Comparison of ENCODE assay signal across 7 mouse cellular contexts in the genomic region with DNA sequence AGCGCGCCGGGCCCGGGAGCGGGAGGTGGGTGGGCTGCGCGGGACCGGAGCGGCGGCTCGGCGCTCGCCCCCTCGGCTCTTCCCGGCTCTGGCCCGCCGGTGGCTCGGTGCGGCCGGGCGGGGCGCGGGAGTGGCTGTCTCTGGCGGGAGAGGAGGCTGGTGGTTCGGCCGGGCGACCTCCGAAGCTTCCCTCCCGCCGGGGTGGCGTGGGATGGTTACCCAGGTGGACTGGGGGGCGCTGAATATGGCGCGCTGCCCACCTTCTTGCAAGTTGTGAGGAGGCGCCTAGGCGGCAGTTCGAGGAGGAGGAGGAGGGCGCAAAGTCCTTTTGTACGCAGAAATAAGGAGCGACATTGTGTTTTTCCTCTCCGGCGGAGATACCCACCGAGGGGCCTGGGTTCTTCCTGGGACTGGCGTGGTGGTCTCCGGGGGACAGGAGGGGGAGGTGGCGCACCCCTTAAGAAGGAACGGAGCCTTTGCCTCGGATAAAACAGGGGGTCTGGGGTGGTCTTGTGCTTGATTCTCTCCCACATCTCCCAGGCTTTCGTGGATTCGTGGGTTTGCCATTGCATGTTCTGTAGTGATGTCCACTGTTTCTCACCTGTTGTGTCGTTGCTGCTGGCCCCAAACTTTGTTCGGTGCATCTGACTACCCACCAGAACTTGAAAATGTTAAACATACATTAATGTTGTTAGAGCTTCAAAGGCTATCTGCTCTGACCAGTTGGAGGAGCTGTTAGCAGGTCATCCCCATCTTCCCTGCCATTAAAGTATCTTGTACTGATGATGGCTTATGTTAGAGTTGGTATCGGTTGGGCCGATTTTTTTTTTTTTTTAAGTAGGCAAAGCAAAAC. TPM values are rescaled to one million over a fixed set of nuclear protein-coding genes. Genes with fewer than 3 reads are reported as not detected.
A peak's percentile ranks its signal among the peaks of the same experiment; 100 is the strongest.
DNase-seq lines count a peak whose midpoint lies in the region; ATAC-seq lines count a peak whose summit lies in the region.

No protein-coding gene starts in this region.

- peaks cover 15% of the 10 kb centered on the region for H3K4me1 ChIP-seq in intestine, embryonic 16.5 days (ENCODE audit: control insufficient read depth, insufficient read depth, low read length)
- peaks cover 21% of the 10 kb centered on the region for H3K4me1 ChIP-seq in limb, embryonic 12.5 days (replicated peaks)
- peaks cover 46% of the 10 kb centered on the region for H3K4me1 ChIP-seq in midbrain, embryonic 13.5 days (replicated peaks)

- H3K9ac ChIP-seq in intestine, embryonic 16.5 days (ENCODE audit: low read depth, low read length): peak overlapping the region; percentile 96
- H3K9ac ChIP-seq in limb, embryonic 12.5 days (replicated peaks): peak overlapping the region; percentile 100
- H3K9ac ChIP-seq in midbrain, embryonic 13.5 days (replicated peaks): peak overlapping the region; percentile 99

- H3K9me3 ChIP-seq in intestine, embryonic 16.5 days (ENCODE audit: control insufficient read depth, low read length): no peaks in the 10 kb centered on the region
- H3K9me3 ChIP-seq in limb, embryonic 12.5 days: no peaks in the 10 kb centered on the region
- no peaks in the 10 kb centered on the region for H3K9me3 ChIP-seq in midbrain, embryonic 13.5 days

- peak overlapping the region; percentile 78 for H3K4me2 ChIP-seq in intestine, embryonic 16.5 days (ENCODE audit: low read depth, low read length)
- peak overlapping the region; percentile 73 for H3K4me2 ChIP-seq in limb, embryonic 12.5 days
- H3K4me2 ChIP-seq in midbrain, embryonic 13.5 days (replicated peaks): peak overlapping the region; percentile 66

- peak; percentile 61 for ATAC-seq in intestine, embryonic 16.5 days
- ATAC-seq in limb, embryonic 12.5 days (ENCODE audit: insufficient number of reproducible peaks, insufficient read depth, low FRiP score, low TSS enrichment, low read depth): no peak
- ATAC-seq in midbrain, embryonic 13.5 days: no peak; the same call in none of the 2 replicates

- H3K27ac ChIP-seq in intestine, embryonic 16.5 days (ENCODE audit: low read length): peak overlapping the region; percentile 100
- H3K27ac ChIP-seq in limb, embryonic 12.5 days: peak overlapping the region; percentile 100
- H3K27ac ChIP-seq in midbrain, embryonic 13.5 days: peak overlapping the region; percentile 100

- H3K27me3 ChIP-seq in intestine, embryonic 16.5 days (replicated peaks; ENCODE audit: control insufficient read depth, insufficient read depth, low read length): no peaks in the 10 kb centered on the region
- no peaks in the 10 kb centered on the region for H3K27me3 ChIP-seq in limb, embryonic 12.5 days
- H3K27me3 ChIP-seq in midbrain, embryonic 13.5 days: no peaks in the 10 kb centered on the region

- no peaks in the 10 kb centered on the region for H3K36me3 ChIP-seq in intestine, embryonic 16.5 days (ENCODE audit: control insufficient read depth, insufficient read depth, low read length)
- peaks cover 4% of the 10 kb centered on the region; the same call in 1 of the 2 replicates for H3K36me3 ChIP-seq in limb, embryonic 12.5 days
- H3K36me3 ChIP-seq in midbrain, embryonic 13.5 days: no peaks in the 10 kb centered on the region

- DNase-seq in adrenal gland, postnatal 14 days: peak; percentile 80
- DNase-seq in embryo, embryonic 11.5 days (ENCODE audit: low read depth, low spot score): peak; percentile 16
- peak; percentile 61 to 68 for DNase-seq in gastrocnemius, postnatal 4 days (ENCODE audit: low spot score in 2 of 2)
- DNase-seq in spleen, adult 18-20 months: peak; percentile 42 to 55

- H3K4me3 ChIP-seq in intestine, embryonic 16.5 days (ENCODE audit: low read length): peak overlapping the region; percentile 84
- H3K4me3 ChIP-seq in limb, embryonic 12.5 days (replicated peaks): peak overlapping the region; percentile 98
- peak overlapping the region; percentile 95 for H3K4me3 ChIP-seq in midbrain, embryonic 13.5 days (replicated peaks)

- WGBS in intestine, embryonic 16.5 days: under 1% methylated on average over 32 of the region's 54 CpGs
- under 1% methylated on average over 48 of the region's 54 CpGs for WGBS in limb, embryonic 12.5 days
- WGBS in midbrain, embryonic 13.5 days: under 1% methylated on average over 49 of the region's 54 CpGs

RNA-seq across cellular contexts. Expression of a gene that starts 0.9 kb away (rescaled TPM):
- total RNA-seq in adrenal gland, postnatal 14 days (2021): 23.0 and 23.3 TPM in 2 replicates
- total RNA-seq in gastrocnemius, postnatal 4 days (2021): 10 to 100 TPM; 22.9 to 25.3 TPM
- 37.0 and 42.7 TPM in 2 replicates for polyA plus RNA-seq in intestine, embryonic 16.5 days (2015; fragmentation: Nextera tagmentation; extraction: Ambion mirVana)
- 75.0 and 75.7 TPM in 2 replicates for polyA plus RNA-seq in limb, embryonic 12.5 days (2016; fragmentation: Nextera tagmentation; extraction: Ambion mirVana)
- 57.1 and 58.2 TPM in 2 replicates for polyA plus RNA-seq in midbrain, embryonic 13.5 days (2015; fragmentation: Nextera tagmentation; extraction: Ambion mirVana)

Comparison
In these comparisons a context has a peak if more than half of its experiments do, and no peak if none do; other contexts are left out.
1. DNase-seq: peak in every context shown above with its lines; median percentile 80 in adrenal gland, postnatal 14 days; 64 in gastrocnemius, postnatal 4 days; 48 in spleen, adult 18-20 months; 16 in embryo, embryonic 11.5 days.